Mouse (Mus musculus): ENCODE results near the gene Olfr816.
"Not testable (repeated sequence)": the region's sequence is repeated elsewhere in the genome, so short reads cannot be mapped to it uniquely, and the experiment has no call there.

The Olfr816 gene

DNA sequence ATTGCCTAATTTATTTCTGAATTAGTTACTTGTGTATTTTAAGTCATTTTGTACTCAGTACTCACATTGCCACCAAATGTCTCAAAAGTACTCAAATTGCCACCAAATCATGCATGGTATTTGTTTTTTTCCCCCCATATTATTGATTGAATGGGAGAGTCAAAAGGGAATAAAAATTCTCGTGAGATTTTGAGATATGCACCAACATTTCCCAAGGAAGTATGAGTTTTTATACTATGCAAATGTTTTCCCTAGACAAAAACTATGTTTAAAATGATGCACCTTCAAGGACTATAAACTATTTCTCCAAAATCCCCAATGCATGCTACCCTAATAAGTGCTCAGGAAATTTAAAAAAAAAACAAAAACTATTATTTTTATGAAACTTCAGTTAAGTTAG lies at the start of gene Olfr816:
Gene Olfr816 (minus strand): TSS at position 101 of the 400 bp plus-strand sequence.
- DNase-seq, result no peak

DNA sequence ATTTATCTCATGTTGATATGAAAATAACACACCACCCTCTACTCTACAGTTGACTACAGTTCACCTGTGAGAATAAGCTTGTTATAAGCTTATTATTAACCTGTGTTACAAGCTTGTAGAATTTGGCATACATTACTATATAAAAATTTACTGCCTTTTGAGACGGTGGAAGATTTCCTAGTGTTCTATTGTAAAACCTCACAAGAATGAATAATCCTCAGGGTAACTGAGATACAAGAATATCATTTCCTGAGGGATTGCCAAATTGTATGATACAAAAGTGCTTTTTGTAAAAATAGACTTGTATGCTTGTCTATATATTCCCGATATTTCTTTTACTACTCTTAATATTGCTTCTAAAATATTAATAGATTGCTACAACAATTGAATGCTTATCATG lies 33.6 kb upstream of the Olfr816 start, which contains the start of gene Olfr818:
Gene Olfr818 (minus strand): TSS at position 101 of the 400 bp plus-strand sequence.
- no peak for DNase-seq

DNA sequence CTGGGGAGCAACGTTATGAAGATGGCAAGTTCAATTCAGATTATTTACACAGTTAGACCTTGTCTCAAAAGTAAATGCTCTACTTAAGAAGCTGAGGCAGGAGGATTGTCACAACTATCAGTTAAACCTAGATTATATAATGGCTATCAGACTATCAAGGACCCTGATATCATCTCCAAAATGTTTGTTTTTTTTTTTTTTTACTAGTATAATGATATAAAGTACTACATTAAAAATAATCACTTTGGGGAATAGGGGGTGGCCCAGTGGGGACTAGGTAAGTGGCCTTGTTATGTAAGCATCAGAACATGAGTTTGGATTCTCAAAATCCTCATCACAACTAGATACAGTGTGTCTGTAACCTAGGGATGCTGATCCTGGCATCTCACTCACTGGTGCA lies 9.6 kb downstream of the Olfr816 start, which contains the start of gene Olfr815:
Gene Olfr815 (minus strand): TSS at position 101 of the 400 bp plus-strand sequence.
- not testable (repeated sequence) for DNase-seq

DNA sequence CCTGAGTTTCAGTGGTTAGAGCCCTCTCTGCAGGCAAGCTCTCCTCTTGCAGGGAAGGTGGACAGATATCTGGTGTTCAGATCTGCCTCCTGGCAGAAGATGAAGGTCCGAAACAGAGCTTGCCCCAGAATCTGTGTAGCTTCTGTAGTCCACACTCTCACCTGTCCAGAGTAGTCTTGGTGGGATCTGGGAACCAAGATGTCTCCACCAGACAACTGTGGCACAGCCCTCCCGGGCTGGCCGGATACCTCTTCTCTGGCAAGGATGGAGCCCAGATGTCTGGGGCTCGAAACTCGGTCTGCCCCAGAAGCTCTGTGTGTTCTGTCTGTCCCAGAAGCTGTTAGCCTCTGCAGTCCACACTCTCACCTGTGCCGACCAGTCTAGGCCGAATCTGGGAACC lies 29.5 kb downstream of the Olfr816 start:
- no peak for DNase-seq

DNA sequence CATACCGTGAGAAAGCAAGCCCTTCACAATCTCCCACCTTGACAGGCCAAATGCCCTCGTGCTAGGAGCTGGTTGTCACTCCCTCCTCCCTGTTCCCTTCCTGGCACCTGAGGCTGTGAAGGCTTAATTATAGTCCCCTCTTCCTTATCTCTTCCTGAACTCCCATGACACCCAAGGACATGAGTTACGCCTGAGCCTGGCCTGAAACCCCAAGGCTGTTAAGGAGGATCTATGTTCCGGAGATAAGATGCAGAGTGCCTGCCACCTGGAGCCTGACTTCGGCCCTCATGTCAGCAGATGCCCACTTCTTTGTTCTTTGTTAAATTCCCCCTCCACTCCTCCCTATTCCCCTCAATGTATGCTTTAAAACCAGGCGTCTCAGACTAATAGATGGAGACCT lies 29.9 kb downstream of the Olfr816 start:
- DNase-seq, result not testable (repeated sequence)

DNA sequence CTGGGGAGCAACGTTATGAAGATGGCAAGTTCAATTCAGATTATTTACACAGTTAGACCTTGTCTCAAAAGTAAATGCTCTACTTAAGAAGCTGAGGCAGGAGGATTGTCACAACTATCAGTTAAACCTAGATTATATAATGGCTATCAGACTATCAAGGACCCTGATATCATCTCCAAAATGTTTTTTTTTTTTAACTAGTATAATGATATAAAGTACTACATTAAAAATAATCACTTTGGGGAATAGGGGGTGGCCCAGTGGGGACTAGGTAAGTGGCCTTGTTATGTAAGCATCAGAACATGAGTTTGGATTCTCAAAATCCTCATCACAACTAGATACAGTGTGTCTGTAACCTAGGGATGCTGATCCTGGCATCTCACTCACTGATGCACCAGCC lies 35.6 kb downstream of the Olfr816 start, which contains the start of gene Olfr814:
Gene Olfr814 (minus strand): TSS at position 101 of the 400 bp plus-strand sequence.
- DNase-seq, result not testable (repeated sequence)

All from right cerebral cortex, postnatal 14 days (tissue).